Mouse (Mus musculus) left cerebral cortex, adult 18-20 months (tissue): ENCODE results near the gene Paqr3. TPM values are rescaled to one million over a fixed set of nuclear protein-coding genes. Genes with fewer than 3 reads are reported as not detected.

ENCODE experiments used
- DNase-seq, 2 experiments: peaks; one replicate each; pipeline ENCODE4 v3.0.0; 2021 to 2022; ENCODE audit warnings: low spot score in 2 of 2, mixed read lengths in 1 of 2
- total RNA-seq, 2 experiments: library from RNA; stranded (reverse); gene quantifications; 2 replicates each; pipeline ENCODE4 v1.2.3; 2021

Gene Paqr3
- total RNA-seq, 2 experiments from 2014 or later = 21.0 to 25.0 TPM

- no peak for DNase-seq
Measured at GRCm38 (mm10) chr5:97085071-97085470, 26.3 kb downstream of the Paqr3 start.

- no peak for DNase-seq
Measured at GRCm38 (mm10) chr5:97084541-97084940, 26.9 kb downstream of the Paqr3 start.

GRCm38 (mm10) chr5:97083701-97084100, 27.7 kb downstream of the Paqr3 start:
- DNase-seq = no peak

- DNase-seq = peak; percentile 33 to 58
Measured at GRCm38 (mm10) chr5:97081481-97081880, 29.9 kb downstream of the Paqr3 start.

- DNase-seq = no peak
Measured at GRCm38 (mm10) chr5:97078641-97079040, 32.8 kb downstream of the Paqr3 start.

GRCm38 (mm10) chr5:97077676-97078075, 33.7 kb downstream of the Paqr3 start:
- no peak for DNase-seq

GRCm38 (mm10) chr5:97076167-97076566, 35.2 kb downstream of the Paqr3 start:
- DNase-seq = no peak

- no peak for DNase-seq
Measured at GRCm38 (mm10) chr5:97075476-97076151, 35.8 kb downstream of the Paqr3 start.

- no peak for DNase-seq
Measured at GRCm38 (mm10) chr5:97065746-97066145, 45.6 kb downstream of the Paqr3 start.

GRCm38 (mm10) chr5:97062041-97062440, 49.4 kb downstream of the Paqr3 start:
- DNase-seq = no peak

- DNase-seq = no peak
Measured at GRCm38 (mm10) chr5:97060864-97061263, 50.5 kb downstream of the Paqr3 start.

- no peak for DNase-seq
Measured at GRCm38 (mm10) chr5:97056791-97057450, 54.5 kb downstream of the Paqr3 start.

GRCm38 (mm10) chr5:97056359-97056758, 55.0 kb downstream of the Paqr3 start:
- DNase-seq = no peak

- DNase-seq = peak; percentile 24 to 48
Measured at GRCm38 (mm10) chr5:97055511-97056068, 55.8 kb downstream of the Paqr3 start.

- DNase-seq = no peak
Measured at GRCm38 (mm10) chr5:97054801-97055200, 56.6 kb downstream of the Paqr3 start.

- DNase-seq = no peak
Measured at GRCm38 (mm10) chr5:97054166-97054565, 57.2 kb downstream of the Paqr3 start.

GRCm38 (mm10) chr5:97048905-97049304, 62.5 kb downstream of the Paqr3 start:
- DNase-seq = no peak

- no peak for DNase-seq
Measured at GRCm38 (mm10) chr5:97046680-97047079, 64.7 kb downstream of the Paqr3 start.

- no peak for DNase-seq
Measured at GRCm38 (mm10) chr5:97045260-97045659, 66.1 kb downstream of the Paqr3 start.
